Mouse (Mus musculus) gonadal fat pad, adult 2 months (tissue): ENCODE measurements around the gene 4921501E09Rik. TPM values are rescaled to one million over a fixed set of nuclear protein-coding genes. Genes with fewer than 3 reads are reported as not detected.
"Not testable (repeated sequence)": the region's sequence is repeated elsewhere in the genome, so short reads cannot be mapped to it uniquely, and the experiment has no call there.

Source experiments
- DNase-seq: peaks from one replicate; pipeline ENCODE4 v3.0.0-alpha.2; 2012; ENCODE audit warnings: low read depth
- polyA plus RNA-seq: library from polyadenylated mRNA; depleted of rRNA; stranded (reverse); fragments of >200 nt; gene quantifications from 2 replicates; pipeline ENCODE4 v1.2.3, GENCODE M21; 2012; rRNA removed

Gene 4921501E09Rik
- polyA plus RNA-seq = not detected in 2 replicates

GRCm38 (mm10) chr17:33067958-33068357 lies at the start of gene 4921501E09Rik:
4921501E09Rik (minus strand) TSS chr17:33068058.
- DNase-seq = no peak

DNA sequence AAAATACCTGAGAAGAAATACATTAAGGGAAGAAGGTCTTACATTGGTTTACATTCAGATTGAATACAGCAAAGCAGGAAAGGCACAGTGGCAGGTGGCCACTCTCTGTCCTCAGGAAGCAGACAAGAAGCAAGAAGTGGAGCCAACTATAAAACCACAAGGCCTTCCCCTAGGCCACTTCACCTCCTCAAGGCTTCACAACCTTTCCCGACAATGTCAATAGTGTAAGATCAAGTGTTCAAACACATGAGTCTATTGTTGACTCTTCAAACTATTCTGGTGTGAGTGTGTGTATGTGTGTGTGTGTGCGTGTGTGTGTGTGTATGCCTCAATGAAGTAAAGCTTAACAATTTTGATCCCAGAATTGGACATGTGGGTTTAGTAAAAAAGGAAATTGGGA lies 29.5 kb upstream of the 4921501E09Rik start:
- no peak for DNase-seq

GRCm38 (mm10) chr17:33092391-33093193 lies 24.7 kb upstream of the 4921501E09Rik start:
- peak; percentile 16 for DNase-seq

GRCm38 (mm10) chr17:33091630-33092029 lies 23.8 kb upstream of the 4921501E09Rik start:
- no peak for DNase-seq

- DNase-seq = peak; percentile 79
Measured at GRCm38 (mm10) chr17:33089220-33089949, 21.5 kb upstream of the 4921501E09Rik start, which contains the start of gene Zfp563. Zfp563 (plus strand) TSS chr17:33089310.

DNA sequence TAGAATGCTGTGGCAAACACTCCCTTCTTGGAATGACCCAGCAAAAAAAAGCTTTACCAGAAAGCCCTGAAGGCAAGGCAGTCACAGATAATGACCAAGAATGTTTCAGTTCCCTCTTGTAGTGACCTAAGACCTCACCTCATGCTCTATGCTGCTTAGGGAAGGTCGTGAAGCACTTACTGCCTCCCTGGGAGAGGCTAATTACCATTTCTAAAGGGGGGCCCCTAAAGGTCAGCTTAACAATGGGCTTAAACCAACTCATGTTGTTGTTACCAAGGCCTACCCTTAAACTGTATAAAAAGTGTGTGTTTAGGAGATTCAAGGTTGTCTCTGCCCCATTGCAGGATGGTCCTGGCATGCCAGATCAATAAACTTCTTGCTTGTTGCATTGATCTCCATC lies 4.9 kb downstream of the 4921501E09Rik start:
- no peak for DNase-seq

DNA sequence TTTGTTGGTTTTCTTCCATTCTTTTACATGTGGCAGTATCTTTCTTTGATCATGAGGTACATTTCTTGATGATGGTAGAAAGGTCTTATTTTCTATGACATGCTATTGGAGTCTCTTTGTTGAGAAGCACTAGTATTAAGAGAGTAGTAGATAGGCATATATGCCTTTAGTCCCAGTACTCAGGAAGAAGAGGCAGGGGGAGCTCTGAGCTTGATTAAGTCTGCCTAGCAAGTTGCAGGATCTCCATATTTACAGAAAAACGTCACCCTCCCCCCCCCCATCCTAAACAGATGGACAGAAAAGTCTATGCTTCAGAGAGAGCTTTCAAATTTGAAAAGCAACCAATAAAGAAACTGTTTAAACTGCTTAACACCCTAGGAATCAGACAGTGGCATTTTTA lies 9.1 kb downstream of the 4921501E09Rik start:
- no peak for DNase-seq

- DNase-seq = peak; percentile 50
Measured at GRCm38 (mm10) chr17:33032900-33033891, 34.7 kb downstream of the 4921501E09Rik start, which contains the start of gene Zfp763. Zfp763 (minus strand) TSS chr17:33033402.

DNA sequence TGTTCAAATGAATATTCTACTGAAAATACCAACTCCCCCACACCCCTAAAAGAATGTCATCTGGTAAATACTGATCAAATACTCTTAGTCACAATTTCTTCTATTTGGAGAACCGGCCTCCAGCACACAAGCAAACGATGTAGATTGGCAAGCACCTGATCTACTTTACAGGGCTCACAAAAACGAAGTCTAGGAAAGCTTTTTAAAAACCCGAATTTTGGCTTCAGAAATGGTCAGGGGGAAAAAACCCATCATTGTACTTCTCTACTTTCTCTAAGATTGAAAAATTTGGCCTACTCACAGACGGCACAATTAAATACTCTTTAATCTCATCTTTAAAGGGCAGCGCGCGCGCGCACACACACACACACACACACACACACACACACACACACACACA lies 35.5 kb downstream of the 4921501E09Rik start:
- DNase-seq = no peak

DNA sequence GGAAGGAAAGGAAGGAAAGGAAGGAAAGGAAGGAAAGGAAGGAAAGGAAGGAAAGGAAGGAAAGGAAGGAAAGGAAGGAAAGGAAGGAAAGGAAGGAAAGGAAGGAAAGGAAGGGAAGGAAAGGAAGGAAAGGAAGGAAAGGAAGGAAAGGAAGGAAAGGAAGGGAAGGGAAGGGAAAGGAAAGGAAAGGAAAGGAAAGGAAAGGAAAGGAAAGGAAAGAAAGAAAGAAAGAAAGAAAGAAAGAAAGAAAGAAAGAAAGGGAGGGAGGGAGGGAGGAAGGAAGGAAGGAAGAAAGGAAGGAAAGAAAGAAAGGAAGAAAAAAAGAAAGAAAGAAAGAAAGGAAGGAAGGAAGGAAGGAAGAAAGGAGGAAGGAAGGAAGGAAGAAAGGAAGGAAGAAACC lies 47.4 kb downstream of the 4921501E09Rik start:
- not testable (repeated sequence) for DNase-seq

Other genes starting within 250 kb of the 4921501E09Rik start
- 9.4 and 10.6 TPM in 2 replicates for gene Zfp799, start 237.8 kb downstream of the 4921501E09Rik start, polyA plus RNA-seq
- gene Zfp870, start 176.4 kb downstream of the 4921501E09Rik start, polyA plus RNA-seq = 1.3 and 1.7 TPM in 2 replicates
- 0.23 and 0.55 TPM in 2 replicates for gene Cyp4f14, start 150.7 kb downstream of the 4921501E09Rik start, polyA plus RNA-seq
- 56.3 and 62.6 TPM in 2 replicates for gene Cyp4f13, start 120.7 kb downstream of the 4921501E09Rik start, polyA plus RNA-seq
- 1.2 and 1.8 TPM in 2 replicates for gene Zfp472, start 102.2 kb downstream of the 4921501E09Rik start, polyA plus RNA-seq
- 3.7 and 4.7 TPM in 2 replicates for gene Zfp952, start 74.9 kb downstream of the 4921501E09Rik start, polyA plus RNA-seq
- 1.4 and 1.7 TPM in 2 replicates for gene Zfp763, start 34.7 kb downstream of the 4921501E09Rik start, polyA plus RNA-seq
- 1.8 and 2.5 TPM in 2 replicates for gene Zfp563, start 21.3 kb upstream of the 4921501E09Rik start, polyA plus RNA-seq
- 0.09 and 0.14 TPM in 2 replicates for gene Morc2b, start 71.6 kb upstream of the 4921501E09Rik start, polyA plus RNA-seq
- not detected in 2 replicates for gene Olfr55, start 100.4 kb upstream of the 4921501E09Rik start, polyA plus RNA-seq
- not detected in 2 replicates for gene Olfr239, start 123.2 kb upstream of the 4921501E09Rik start, polyA plus RNA-seq
- gene Olfr1564, start 153.6 kb upstream of the 4921501E09Rik start, polyA plus RNA-seq = not detected in 2 replicates
- gene Zfp955a, start 187.1 kb upstream of the 4921501E09Rik start, polyA plus RNA-seq = 1.7 and 2.0 TPM in 2 replicates
- gene Olfr63, start 196.6 kb upstream of the 4921501E09Rik start, polyA plus RNA-seq = not detected in 2 replicates
- gene Zfp955b, start 221.5 kb upstream of the 4921501E09Rik start, polyA plus RNA-seq = 1.6 and 2.1 TPM in 2 replicates